Mouse (Mus musculus) neural tube, embryonic 11.5 days (tissue): ENCODE results near the gene Olfr9. TPM values are rescaled to one million over a fixed set of nuclear protein-coding genes. Genes with fewer than 3 reads are reported as not detected.
"Not testable (repeated sequence)": the region's sequence is repeated elsewhere in the genome, so short reads cannot be mapped to it uniquely, and the experiment has no call there.

Experiments
- ATAC-seq: fragments of 200-750 bp; cut with Nextera tagmentation; 2 replicates; pipeline ENCODE4 v1.8.0; 2017; ENCODE audit warnings: moderate number of reproducible peaks, mild to moderate bottlenecking, moderate TSS enrichment, moderate library complexity; ENCODE audit not compliant: insufficient read depth, low FRiP score, low TSS enrichment
- DNase-seq: peaks from one replicate; pipeline ENCODE4 v3.0.0-alpha.2; 2015; ENCODE audit warnings: low spot score
- H3K27ac ChIP-seq: fragments of 300-500 bp; sonication (generic); 2 replicates; pipeline ENCODE4 v1.5.1; 2014; ENCODE audit warnings: low read depth, mild to moderate bottlenecking, low read length
- H3K27me3 ChIP-seq: fragments of 300-500 bp; sonication (generic); 2 replicates; pipeline ENCODE4 v1.6.1; 2014; ENCODE audit warnings: mild to moderate bottlenecking, low read length, mixed read lengths; ENCODE audit not compliant: control insufficient read depth, insufficient read depth
- H3K36me3 ChIP-seq: fragments of 300-500 bp; sonication (generic); 2 replicates; pipeline ENCODE4 v1.6.1; 2014; ENCODE audit warnings: mild to moderate bottlenecking, low read length, moderate library complexity, mixed read lengths; ENCODE audit not compliant: control insufficient read depth, insufficient read depth
- H3K4me1 ChIP-seq: fragments of 300-500 bp; sonication (generic); 2 replicates; pipeline ENCODE4 v1.6.1; 2014; ENCODE audit warnings: low read length, mixed read lengths; ENCODE audit not compliant: control insufficient read depth, insufficient read depth
- H3K4me2 ChIP-seq: fragments of 300-500 bp; sonication (generic); 2 replicates; pipeline ENCODE4 v1.6.1; 2014; ENCODE audit warnings: low read depth, mild to moderate bottlenecking, moderate library complexity
- H3K4me3 ChIP-seq: fragments of 300-500 bp; sonication (generic); 2 replicates; pipeline ENCODE4 v1.5.1; 2014; ENCODE audit warnings: low read depth, low read length
- H3K9ac ChIP-seq: fragments of 300-500 bp; sonication (generic); 2 replicates; pipeline ENCODE4 v1.6.1; 2014; ENCODE audit warnings: mild to moderate bottlenecking, low read length
- H3K9me3 ChIP-seq: fragments of 300-500 bp; sonication (generic); 2 replicates; pipeline ENCODE4 v1.6.1; 2016; ENCODE audit warnings: low read length; ENCODE audit not compliant: control insufficient read depth
- WGBS: fragments of 180-500 bp; shearing (Covaris S2); extraction: QIAGEN DNeasy Blood & Tissue Kit; methylation state at CpG from one replicate; pipeline ENCODE4 v1.1.7; 2014; 5-methylcytosine and 5-hydroxymethylcytosine counted together
- polyA plus RNA-seq: library from polyadenylated mRNA; unstranded; fragments of >200 nt; fragmentation: Nextera tagmentation; extraction: Ambion mirVana; gene quantifications from 2 replicates; pipeline ENCODE4 v1.2.1, GENCODE M21; 2014

Olfr9 gene
- polyA plus RNA-seq, result not detected in 2 replicates

- not testable (repeated sequence) for ATAC-seq, H3K36me3 ChIP-seq
Observed at GRCm38 (mm10) chr10:128989131-128989530, at the start of gene Olfr9. TSS of gene Olfr9 (plus strand) at chr10:128989431.

GRCm38 (mm10) chr10:128940475-128941061 is 48.7 kb upstream of the Olfr9 start:
- ATAC-seq, result no peak
- DNase-seq, result no peak
- WGBS, result 85% methylated on average over 10 of the region's 10 CpGs

More at GRCm38 (mm10) chr10:128989131-128989530, at the start of gene Olfr9:
- not testable (repeated sequence) for H3K27ac ChIP-seq, H3K4me2 ChIP-seq, H3K4me1 ChIP-seq, DNase-seq, H3K27me3 ChIP-seq, H3K9ac ChIP-seq, H3K9me3 ChIP-seq, H3K4me3 ChIP-seq
- 36% methylated on average over 1 of the region's 1 CpGs for WGBS

DNA sequence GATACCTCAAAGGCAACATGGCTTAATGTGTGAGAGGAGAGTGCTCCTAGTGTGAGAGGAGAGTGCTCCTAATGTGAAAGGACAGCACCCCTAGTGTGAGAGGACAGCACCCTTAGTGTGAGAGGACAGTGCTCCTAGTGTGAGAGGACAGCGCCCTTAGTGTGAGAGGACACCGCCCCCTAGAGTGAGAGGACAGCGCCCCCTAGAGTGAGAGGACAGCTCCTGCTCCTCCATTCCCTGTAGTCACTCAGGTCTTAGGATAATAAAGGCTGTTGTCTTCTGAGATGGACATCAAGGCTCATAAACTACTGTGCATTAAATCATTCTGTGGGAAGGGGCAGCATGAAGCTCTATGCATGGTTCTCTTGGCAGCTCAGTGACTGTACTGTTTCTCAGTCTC is 43.6 kb upstream of the Olfr9 start:
- Histone ChIP-seq H3K27ac (no peak overlapping the region), H3K36me3 (no peaks in the 10 kb centered on the region), H3K9me3 (no peaks in the 10 kb centered on the region), H3K4me3 (no peak overlapping the region), H3K27me3 (no peaks in the 10 kb centered on the region), H3K4me2 (no peak overlapping the region), H3K4me1 (no peaks in the 10 kb centered on the region), H3K9ac (no peak overlapping the region)
- DNase-seq, result no peak
- 20% methylated on average over 3 of the region's 3 CpGs for WGBS
- ATAC-seq, result no peak

More at GRCm38 (mm10) chr10:128940475-128941061, 48.7 kb upstream of the Olfr9 start:
- no peaks in the 10 kb centered on the region for H3K4me1 ChIP-seq
- no peak overlapping the region for H3K4me3 ChIP-seq
- no peak overlapping the region for H3K4me2 ChIP-seq
- H3K36me3 ChIP-seq, result no peaks in the 10 kb centered on the region
- H3K9ac ChIP-seq, result no peak overlapping the region
- no peaks in the 10 kb centered on the region for H3K9me3 ChIP-seq
- no peaks in the 10 kb centered on the region for H3K27me3 ChIP-seq
- no peak overlapping the region for H3K27ac ChIP-seq

- H3K4me1 ChIP-seq, result no peaks in the 10 kb centered on the region
- H3K4me3 ChIP-seq, result no peak overlapping the region
- no peak overlapping the region for H3K4me2 ChIP-seq
- no peaks in the 10 kb centered on the region for H3K9me3 ChIP-seq
- DNase-seq (no peak), ATAC-seq (no peak)
- no peak overlapping the region for H3K9ac ChIP-seq
- no peaks in the 10 kb centered on the region for H3K36me3 ChIP-seq
- H3K27ac ChIP-seq, result no peak overlapping the region
- 87% methylated on average over 4 of the region's 4 CpGs for WGBS
- H3K27me3 ChIP-seq, result no peaks in the 10 kb centered on the region
Observed at GRCm38 (mm10) chr10:128947496-128947895, 41.7 kb upstream of the Olfr9 start.

DNA sequence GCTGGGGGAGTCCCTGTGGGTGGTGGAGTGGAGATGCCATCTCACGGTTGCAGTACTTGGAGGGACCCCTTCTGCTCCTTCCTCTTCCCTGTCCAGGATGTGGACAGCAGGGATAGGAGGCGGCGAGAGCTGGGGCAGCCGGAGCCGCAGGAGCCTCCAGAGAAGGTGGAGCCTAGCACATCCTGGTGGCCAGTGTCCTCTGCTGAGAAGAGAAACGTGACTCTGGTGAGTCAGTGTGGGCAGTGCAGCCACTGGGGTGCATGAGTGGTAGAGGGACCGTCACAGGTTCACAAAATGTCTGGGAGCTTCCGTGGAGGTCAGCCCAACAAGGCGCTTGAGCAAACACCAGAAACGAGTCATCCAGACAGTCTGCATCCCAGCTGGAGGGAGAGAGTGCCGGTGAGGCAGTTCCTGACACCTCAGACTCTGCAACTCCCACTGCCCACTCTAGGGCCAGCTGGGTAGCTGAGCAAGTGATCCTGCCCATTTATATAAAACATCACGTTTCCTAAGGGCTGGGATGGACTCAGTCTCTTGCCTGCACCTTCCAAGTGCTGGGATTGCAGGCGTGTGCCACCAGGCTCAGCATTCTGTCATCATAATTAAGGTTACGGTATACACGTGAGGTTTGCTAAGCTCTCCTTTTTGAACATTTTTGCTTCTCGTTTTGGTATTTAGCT is 38.9 kb upstream of the Olfr9 start:
- Histone ChIP-seq H3K4me3 (no peak overlapping the region), H3K4me2 (no peak overlapping the region), H3K9ac (no peak overlapping the region), H3K27me3 (no peaks in the 10 kb centered on the region), H3K9me3 (no peaks in the 10 kb centered on the region), H3K36me3 (no peaks in the 10 kb centered on the region), H3K4me1 (no peaks in the 10 kb centered on the region), H3K27ac (no peak overlapping the region)
- ATAC-seq (no peak), DNase-seq (no peak)
- whole genome bisulfite sequencing, result 73% methylated on average over 16 of the region's 16 CpGs

DNA sequence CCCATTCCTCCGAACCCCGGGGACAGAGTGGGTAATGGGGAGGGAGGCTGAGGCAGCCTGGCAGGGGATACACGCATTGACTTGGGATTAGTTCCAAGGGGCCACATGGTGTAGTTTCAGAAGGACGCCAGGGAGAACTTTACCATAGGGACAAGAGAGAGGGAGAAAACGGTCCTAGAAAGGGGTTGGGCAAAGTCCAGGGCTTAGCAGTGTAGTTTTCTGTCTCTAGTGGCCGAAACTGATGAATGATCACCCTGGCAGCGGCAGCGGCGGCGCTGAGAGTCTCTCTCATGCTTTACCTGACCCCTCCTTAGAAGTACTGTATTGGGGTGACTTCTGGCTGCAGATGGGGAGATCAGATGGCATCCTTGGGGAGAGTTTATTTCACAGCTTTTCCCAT is 30.9 kb upstream of the Olfr9 start:
- Histone ChIP-seq H3K4me2 (no peak overlapping the region), H3K27me3 (no peaks in the 10 kb centered on the region), H3K27ac (no peak overlapping the region), H3K36me3 (no peaks in the 10 kb centered on the region), H3K4me1 (no peaks in the 10 kb centered on the region), H3K9ac (no peak overlapping the region), H3K9me3 (no peaks in the 10 kb centered on the region), H3K4me3 (no peak overlapping the region)
- DNase-seq (no peak), ATAC-seq (no peak)
- WGBS, result 76% methylated on average over 10 of the region's 10 CpGs

- ATAC-seq (no peak), DNase-seq (no peak)
- Histone ChIP-seq H3K9me3 (no peaks in the 10 kb centered on the region), H3K4me2 (no peak overlapping the region), H3K9ac (no peak overlapping the region), H3K36me3 (no peaks in the 10 kb centered on the region), H3K27ac (no peak overlapping the region), H3K27me3 (no peaks in the 10 kb centered on the region), H3K4me1 (no peaks in the 10 kb centered on the region), H3K4me3 (no peak overlapping the region)
- WGBS, result 76% methylated on average over 4 of the region's 4 CpGs
Observed at GRCm38 (mm10) chr10:128960142-128960541, 29.1 kb upstream of the Olfr9 start.

DNA sequence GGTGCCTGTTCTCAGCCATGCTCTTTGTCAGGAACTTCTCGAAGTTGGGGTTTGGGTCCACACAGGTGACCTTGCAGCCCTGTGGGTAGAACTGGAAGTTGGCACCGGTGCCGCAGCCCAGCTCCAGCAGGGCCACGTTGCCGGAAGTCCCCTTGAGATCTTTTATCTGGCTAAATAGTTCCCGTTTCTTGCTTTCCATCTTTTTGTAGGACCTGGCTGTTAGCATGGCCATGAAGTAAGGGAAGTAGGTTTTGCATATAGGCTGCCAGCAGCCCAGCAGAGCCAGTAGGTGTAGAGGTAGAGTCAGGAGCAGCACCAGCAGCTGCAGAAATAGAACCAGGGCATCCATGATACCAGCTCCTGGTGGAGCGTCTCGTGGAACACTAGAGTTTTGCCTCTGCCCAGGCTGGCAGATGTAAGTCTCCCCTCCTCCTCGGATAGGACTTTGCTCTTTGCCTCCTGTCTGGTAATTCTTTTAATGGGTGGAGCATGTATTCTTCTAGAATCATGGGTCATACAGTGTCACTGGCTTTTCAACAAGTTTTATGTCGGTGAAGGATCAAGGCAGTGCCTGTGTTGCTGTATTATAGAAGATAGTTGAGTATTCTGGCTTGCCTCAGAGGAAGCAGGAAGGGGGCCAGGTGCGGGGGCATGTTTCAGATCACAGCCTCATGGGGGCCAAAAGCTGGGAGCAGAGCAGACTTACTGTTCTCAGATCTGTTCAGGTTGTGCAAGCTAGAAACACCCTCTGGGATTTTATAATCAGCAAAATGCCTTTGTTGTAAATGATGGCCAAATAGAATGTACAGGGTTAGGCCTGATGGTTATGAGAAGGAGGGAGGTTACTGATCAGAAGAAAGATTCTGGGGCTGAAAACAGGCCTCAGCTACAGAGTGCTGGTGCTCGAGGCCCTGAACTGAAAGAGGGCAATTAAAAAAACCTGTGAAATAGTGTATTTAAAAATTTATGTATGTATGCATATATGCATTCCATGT is 28.3 kb upstream of the Olfr9 start, which contains the start of gene Mettl7b:
Mettl7b (minus strand) TSS at position 399 of the 995 bp plus-strand sequence.
- Histone ChIP-seq H3K4me3 (no peak within 1 kb of the TSS), H3K9ac (no peak within 1 kb of the TSS), H3K36me3 (no peaks in the 10 kb centered on the region), H3K27me3 (no peaks in the 10 kb centered on the region), H3K27ac (no peak within 1 kb of the TSS), H3K9me3 (no peaks in the 10 kb centered on the region), H3K4me1 (no peaks in the 10 kb centered on the region), H3K4me2 (no peak within 1 kb of the TSS)
- 83% methylated on average over 12 of the region's 12 CpGs for WGBS
- DNase-seq (no peak), ATAC-seq (no peak)
